Mouse (Mus musculus): ENCODE measurements around the gene 3830417A13Rik.

Gene 3830417A13Rik

GRCm38 (mm10) chrX:64173248-64173647 lies at the start of gene 3830417A13Rik:
TSS of gene 3830417A13Rik (plus strand) at chrX:64173548.
- DNase-seq (ENCODE audit: low spot score in 2 of 2), result no peak

GRCm38 (mm10) chrX:64152098-64152497 lies 21.2 kb upstream of the 3830417A13Rik start, which contains the start of gene Gm6760:
TSS of gene Gm6760 (minus strand) at chrX:64152198.
- DNase-seq (ENCODE audit: low spot score in 2 of 2), result no peak

- no peak for DNase-seq (ENCODE audit: low spot score in 2 of 2)
Measured at GRCm38 (mm10) chrX:64181246-64181645, 7.9 kb downstream of the 3830417A13Rik start.
